Mouse (Mus musculus) embryonic stem cell, embryonic (primary cell): Measurements from ENCODE around the gene Abca4.

Experiments used
- CTCF ChIA-PET, 4 experiments: fragments of 300-600 bp in 2 of 4; fragments of 350-600 bp in 2 of 4; sonication (Branson Sonifier 250); formaldehyde crosslinking; loops; one replicate each; lab custom pipeline; 2022; ENCODE audit warnings: inconsistent platforms in 2 of 4; lab: Charles Lee
- POLR2A ChIA-PET, 4 experiments: fragments of 300-600 bp in 2 of 4; fragments of 350-600 bp in 2 of 4; sonication (Branson Sonifier 250); formaldehyde crosslinking; loops; one replicate each; lab custom pipeline; 2022; ENCODE audit warnings: antibody characterized with exemption in 4 of 4, inconsistent platforms in 1 of 4; lab: Charles Lee

Abca4 gene

DNA sequence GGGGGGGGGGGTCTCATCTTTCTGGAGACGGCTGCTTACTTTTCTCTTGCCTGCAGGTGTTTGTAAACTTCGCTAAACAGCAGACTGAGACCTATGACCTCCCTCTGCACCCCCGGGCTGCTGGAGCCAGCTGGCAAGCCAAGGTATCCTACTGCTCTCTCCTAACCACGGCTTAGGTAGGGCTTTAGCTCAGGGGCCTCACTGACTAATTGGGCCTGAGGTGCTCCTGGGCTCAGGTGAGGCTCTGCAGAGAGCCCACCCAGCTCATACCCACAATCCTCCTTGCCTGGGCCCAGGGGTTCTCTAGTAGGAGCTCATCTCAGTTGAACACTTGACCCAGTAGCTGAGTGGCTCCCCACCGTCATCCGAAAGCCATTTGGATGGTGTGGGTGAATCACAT, 131.8 kb downstream of the Abca4 start:
- ChIA-PET CTCF (interaction anchor here in 1 of 4 experiments (0.5 kb wide), 1 partner anchor 9 kb away, joined by 3 read pairs; no protein-coding TSS in a partner anchor), POLR2A (no interaction called here)

GRCm38 (mm10) chr3:122176706-122177390, 132.6 kb downstream of the Abca4 start:
- CTCF ChIA-PET = no interaction called here

GRCm38 (mm10) chr3:122184109-122184508, 139.9 kb downstream of the Abca4 start:
- POLR2A ChIA-PET = interaction anchor here in 1 of 4 experiments (0.6 kb wide), 1 partner anchor 150 kb away, joined by 6 read pairs; no protein-coding TSS in a partner anchor
- CTCF ChIA-PET = interaction anchor here (0.5 to 3.5 kb wide), 11 partner anchors 14 to 451 kb away, joined by 3 to 26 read pairs (median 4); no protein-coding TSS in a partner anchor

More at GRCm38 (mm10) chr3:122176706-122177390, 132.6 kb downstream of the Abca4 start:
- POLR2A ChIA-PET = no interaction called here

GRCm38 (mm10) chr3:122186975-122187374, 142.7 kb downstream of the Abca4 start:
- POLR2A ChIA-PET = interaction anchor here in 1 of 4 experiments (1.3 kb wide), 1 partner anchor 22 kb away, joined by 3 read pairs; no protein-coding TSS in a partner anchor

GRCm38 (mm10) chr3:122196621-122197298, 152.5 kb downstream of the Abca4 start:
- CTCF ChIA-PET = no interaction called here

More at GRCm38 (mm10) chr3:122186975-122187374, 142.7 kb downstream of the Abca4 start:
- CTCF ChIA-PET = interaction anchor here in 2 of 4 experiments (0.6 to 1.0 kb wide), 3 partner anchors 17 to 453 kb away, joined by 3 read pairs; no protein-coding TSS in a partner anchor

GRCm38 (mm10) chr3:122198532-122198931, 154.3 kb downstream of the Abca4 start:
- POLR2A ChIA-PET = no interaction called here
- CTCF ChIA-PET = interaction anchor here in 2 of 4 experiments (0.6 to 0.7 kb wide), 3 partner anchors 15 to 310 kb away, joined by 3 to 4 read pairs (median 3); no protein-coding TSS in a partner anchor

More at GRCm38 (mm10) chr3:122196621-122197298, 152.5 kb downstream of the Abca4 start:
- POLR2A ChIA-PET = interaction anchor here in 1 of 4 experiments (0.8 kb wide), 1 partner anchor 43 kb away, joined by 3 read pairs; no protein-coding TSS in a partner anchor

GRCm38 (mm10) chr3:122198966-122199381, 154.7 kb downstream of the Abca4 start:
- ChIA-PET POLR2A (interaction anchor here in 1 of 4 experiments (0.6 kb wide), 1 partner anchor 222 kb away, joined by 3 read pairs; no protein-coding TSS in a partner anchor), CTCF (interaction anchor here in 1 of 4 experiments (0.6 to 0.7 kb wide), 2 partner anchors 46 to 311 kb away, joined by 3 to 4 read pairs; no protein-coding TSS in a partner anchor)

DNA sequence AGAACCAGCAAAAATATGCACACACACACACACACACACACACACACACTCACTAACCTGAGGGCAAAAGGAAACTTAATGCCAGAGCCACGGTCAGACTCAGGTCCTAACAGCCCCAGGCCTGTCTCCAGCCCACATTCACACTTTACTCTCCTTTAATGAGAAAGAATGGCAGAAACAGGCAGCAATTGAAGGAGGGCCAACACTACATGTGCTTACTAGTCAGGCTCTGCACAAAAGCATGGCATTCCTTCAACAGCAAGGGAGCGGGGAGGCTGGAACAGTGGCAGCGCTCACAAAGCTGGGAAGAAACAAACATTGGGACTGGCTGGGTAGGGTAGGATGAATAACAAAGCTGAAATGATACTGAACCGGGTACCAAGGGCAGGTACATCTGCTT, 155.4 kb downstream of the Abca4 start:
- ChIA-PET CTCF (no interaction called here), POLR2A (interaction anchor here in 1 of 4 experiments (0.6 kb wide), 1 partner anchor 222 kb away, joined by 3 read pairs; no protein-coding TSS in a partner anchor)

DNA sequence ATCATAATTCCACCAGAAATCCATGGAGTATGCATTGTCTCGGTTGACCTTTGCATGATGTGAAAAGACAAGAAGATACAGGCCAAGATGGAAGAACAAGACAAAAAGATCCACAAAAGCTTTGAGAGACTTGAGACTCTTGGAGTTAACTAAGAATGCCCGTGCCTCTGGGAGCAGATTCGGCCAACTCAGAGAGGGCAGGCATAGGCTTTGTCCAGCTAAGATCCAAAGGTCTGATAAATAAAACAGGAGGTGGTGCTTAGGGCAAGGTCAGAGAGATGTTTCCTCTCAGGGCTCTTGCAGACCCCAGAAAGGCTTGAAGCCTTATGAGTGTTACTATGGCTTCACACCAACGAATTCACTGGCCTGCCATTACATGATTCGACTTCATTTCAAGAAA, 155.8 kb downstream of the Abca4 start:
- CTCF ChIA-PET = no interaction called here
- POLR2A ChIA-PET = no interaction called here

GRCm38 (mm10) chr3:122200447-122200846, 156.2 kb downstream of the Abca4 start:
- ChIA-PET POLR2A (no interaction called here), CTCF (no interaction called here)

DNA sequence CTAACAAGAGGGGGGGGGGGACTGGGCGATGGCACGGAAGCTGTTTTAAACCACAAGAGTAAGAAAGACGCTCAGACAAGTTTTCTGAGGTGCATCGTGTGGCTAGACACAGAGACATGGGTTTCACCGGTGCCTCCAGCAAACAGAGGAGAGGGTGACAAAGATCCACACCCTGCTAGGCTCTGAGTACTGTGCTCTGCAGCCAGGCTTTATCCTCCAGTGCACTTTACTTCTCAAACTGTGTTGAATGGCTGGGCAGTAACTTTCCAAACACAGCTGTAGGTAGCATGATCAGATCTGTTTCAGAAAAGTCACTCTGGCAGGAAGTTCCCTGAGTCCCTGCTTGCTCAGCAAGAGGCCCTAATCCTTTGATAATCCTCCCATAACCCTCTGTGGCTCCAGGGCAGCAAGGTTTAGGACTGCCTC, 158.1 kb downstream of the Abca4 start:
- ChIA-PET CTCF (interaction anchor here in 3 of 4 experiments (0.6 to 1.9 kb wide), 3 partner anchors 17 to 68 kb away, joined by 3 to 4 read pairs (median 3); no protein-coding TSS in a partner anchor), POLR2A (interaction anchor here in 2 of 4 experiments (0.6 to 1.2 kb wide), 3 partner anchors 68 to 419 kb away, joined by 3 to 8 read pairs (median 3); no protein-coding TSS in a partner anchor)

DNA sequence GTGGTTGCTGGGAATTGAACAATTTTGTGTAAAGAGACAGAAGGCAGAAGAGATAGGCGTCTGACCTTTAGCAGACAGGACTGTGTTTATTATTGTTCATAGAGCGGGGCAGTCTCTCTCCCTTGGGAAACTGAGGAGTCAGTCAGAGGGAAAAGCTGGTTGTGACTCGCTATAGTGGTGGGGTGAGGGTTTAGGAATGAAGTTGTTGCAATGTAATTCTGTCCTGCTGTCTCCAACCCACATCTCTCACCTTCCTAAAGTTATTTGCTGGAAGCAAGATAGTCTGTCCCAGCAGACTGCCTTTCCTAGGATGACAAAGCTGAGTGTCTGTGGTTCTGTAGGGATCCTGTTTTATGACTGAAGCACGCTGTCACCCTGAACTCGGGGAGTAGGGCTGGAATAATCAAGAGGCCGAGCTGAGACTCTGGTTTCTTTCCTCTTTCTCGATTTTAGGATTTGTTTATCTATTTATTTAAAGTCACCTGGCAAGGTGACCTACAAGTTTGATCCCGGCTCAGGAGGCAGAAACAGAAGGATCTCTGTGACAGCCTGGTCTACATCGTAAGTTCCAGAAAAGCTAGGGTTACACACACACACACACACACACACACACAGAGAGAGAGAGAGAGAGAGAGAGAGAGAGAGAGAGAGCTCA, 159.6 kb downstream of the Abca4 start:
- POLR2A ChIA-PET = interaction anchor here in 3 of 4 experiments (0.6 to 1.2 kb wide), 4 partner anchors 29 to 690 kb away, joined by 3 to 4 read pairs (median 3); no protein-coding TSS in a partner anchor
- CTCF ChIA-PET = interaction anchor here in 1 of 4 experiments (0.6 kb wide), 1 partner anchor 67 kb away, joined by 8 read pairs; no protein-coding TSS in a partner anchor

- POLR2A ChIA-PET = interaction anchor here in 1 of 4 experiments (1.5 kb wide), 1 partner anchor 17 kb away, joined by 4 read pairs; no protein-coding TSS in a partner anchor
- CTCF ChIA-PET = no interaction called here
Measured at GRCm38 (mm10) chr3:122205753-122206152, 161.5 kb downstream of the Abca4 start.

DNA sequence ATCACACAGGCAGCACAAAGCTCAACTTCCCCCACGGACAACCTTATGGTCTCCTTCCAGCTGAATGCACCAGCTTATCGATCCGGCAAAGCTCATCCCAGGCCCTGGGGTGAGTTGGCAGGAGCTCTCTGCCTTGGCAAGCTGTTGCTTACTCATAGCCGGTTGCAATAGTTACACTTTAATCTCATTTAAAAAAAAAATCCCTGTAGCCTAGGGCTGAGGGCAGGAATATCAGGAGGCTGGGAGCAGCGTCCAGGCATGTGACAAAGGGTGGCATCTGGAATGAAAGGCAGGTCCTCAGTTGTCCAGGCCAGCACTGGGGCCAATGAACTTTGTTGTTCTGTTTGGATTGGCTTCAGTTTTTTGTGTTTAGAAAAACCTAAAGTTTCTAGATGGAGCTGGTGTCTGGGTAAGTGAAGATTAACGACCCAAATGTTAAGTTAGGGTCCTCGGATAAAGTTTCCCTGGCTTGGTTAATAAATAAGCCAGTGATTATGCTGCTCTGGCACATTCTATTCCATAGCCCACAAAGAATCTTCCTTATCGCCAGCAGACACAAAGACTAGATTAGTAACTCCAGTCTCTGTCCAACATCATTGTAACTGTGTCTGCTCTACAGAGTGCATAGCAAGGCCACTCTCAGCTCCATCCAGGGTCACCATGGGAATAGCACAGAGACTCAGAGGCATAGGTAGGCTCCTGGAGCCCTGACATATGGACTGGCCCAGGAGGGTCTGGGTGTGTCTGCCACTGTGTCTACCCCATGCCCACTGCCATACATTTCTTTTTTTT, 162.2 kb downstream of the Abca4 start:
- POLR2A ChIA-PET = interaction anchor here in 1 of 4 experiments (1.5 kb wide), 1 partner anchor 18 kb away, joined by 4 read pairs; no protein-coding TSS in a partner anchor
- CTCF ChIA-PET = no interaction called here

- POLR2A ChIA-PET = interaction anchor here in 1 of 4 experiments (1.1 kb wide), 1 partner anchor 13 kb away, joined by 4 read pairs; no protein-coding TSS in a partner anchor
- CTCF ChIA-PET = interaction anchor here in 1 of 4 experiments (0.8 kb wide), 1 partner anchor 12 kb away, joined by 3 read pairs; no protein-coding TSS in a partner anchor
Measured at GRCm38 (mm10) chr3:122207766-122208165, 163.5 kb downstream of the Abca4 start.

- ChIA-PET CTCF (interaction anchor here in 2 of 4 experiments (0.8 to 1.5 kb wide), 2 partner anchors 11 to 39 kb away, joined by 3 to 5 read pairs; no protein-coding TSS in a partner anchor), POLR2A (interaction anchor here in 3 of 4 experiments (0.6 to 1.4 kb wide), 5 partner anchors 12 to 226 kb away, joined by 3 to 8 read pairs (median 3); no protein-coding TSS in a partner anchor)
Measured at GRCm38 (mm10) chr3:122208296-122209225, 164.3 kb downstream of the Abca4 start.
